Comparison of ENCODE assay signal across 8 mouse cellular contexts in the genomic region with DNA sequence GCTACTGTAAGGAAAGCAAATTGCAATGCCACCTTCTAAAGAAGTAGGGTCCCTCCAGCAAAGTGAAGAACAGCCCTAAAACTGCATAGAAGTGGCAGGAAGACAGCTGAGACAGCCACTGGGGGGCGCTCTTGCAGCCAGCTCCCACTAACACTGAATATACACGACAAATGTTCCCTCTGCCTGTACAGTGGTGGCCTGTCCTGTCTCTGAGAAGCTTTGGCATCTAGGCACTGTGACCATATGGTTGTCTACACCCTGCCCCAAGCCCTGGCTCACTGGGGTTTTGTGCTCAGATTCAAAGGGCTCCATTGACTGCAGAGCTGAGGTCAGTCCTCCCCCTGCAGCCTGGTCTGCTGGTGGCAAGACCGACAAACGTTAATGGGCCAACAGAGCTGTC. TPM values are rescaled to one million over a fixed set of nuclear protein-coding genes. Genes with fewer than 3 reads are reported as not detected.
DNase-seq lines count a peak whose midpoint lies in the region; ATAC-seq lines count a peak whose summit lies in the region.

No protein-coding gene starts in this region.

- no peaks in the 10 kb centered on the region for H3K9me3 ChIP-seq in midbrain, embryonic 11.5 days (ENCODE audit: control insufficient read depth, low read length)
- no peaks in the 10 kb centered on the region for H3K9me3 ChIP-seq in midbrain, embryonic 15.5 days
- no peaks in the 10 kb centered on the region for H3K9me3 ChIP-seq in liver, embryonic 16.5 days (replicated peaks; ENCODE audit: control insufficient read depth, low read length)
- no peaks in the 10 kb centered on the region for H3K9me3 ChIP-seq in forebrain, embryonic 16.5 days (ENCODE audit: control insufficient read depth, low read length)

- 25% methylated on average over 4 of the region's 4 CpGs for WGBS in midbrain, embryonic 11.5 days
- WGBS in midbrain, embryonic 15.5 days: 19% methylated on average over 4 of the region's 4 CpGs
- 9% methylated on average over 4 of the region's 4 CpGs for WGBS in liver, embryonic 16.5 days (ENCODE audit: insufficient replicate concordance)
- WGBS in forebrain, embryonic 16.5 days: 13% methylated on average over 4 of the region's 4 CpGs

- H3K27ac ChIP-seq in midbrain, embryonic 11.5 days (ENCODE audit: low read depth, low read length): no peak overlapping the region
- no peak overlapping the region for H3K27ac ChIP-seq in midbrain, embryonic 15.5 days
- peak overlapping the region; percentile 98 for H3K27ac ChIP-seq in liver, embryonic 16.5 days (ENCODE audit: low read length)
- no peak overlapping the region for H3K27ac ChIP-seq in forebrain, embryonic 16.5 days (ENCODE audit: low read length)

- no peak for ATAC-seq in midbrain, embryonic 11.5 days (ENCODE audit: low FRiP score)
- ATAC-seq in midbrain, embryonic 15.5 days (replicated peaks): no peak
- ATAC-seq in liver, embryonic 16.5 days (ENCODE audit: low read depth): no peak
- no peak for ATAC-seq in forebrain, embryonic 16.5 days

- H3K36me3 ChIP-seq in midbrain, embryonic 11.5 days (ENCODE audit: control insufficient read depth, insufficient read depth, low read length): 0 out of 2 replicates have a peak, but pooled peaks cover 5% of the 10 kb centered on the region
- 0 out of 2 replicates have a peak, but pooled peaks cover 4% of the 10 kb centered on the region for H3K36me3 ChIP-seq in midbrain, embryonic 15.5 days (replicated peaks)
- no peaks in the 10 kb centered on the region for H3K36me3 ChIP-seq in liver, embryonic 16.5 days (ENCODE audit: control insufficient read depth, insufficient read depth)
- H3K36me3 ChIP-seq in forebrain, embryonic 16.5 days (ENCODE audit: control insufficient read depth, insufficient read depth): 0 out of 2 replicates have a peak, but pooled peaks cover 3% of the 10 kb centered on the region

- peak; percentile 93 for DNase-seq in midbrain, embryonic 11.5 days (ENCODE audit: low spot score, missing footprints)
- DNase-seq in c-Kit-positive CD71-negative TER-119-negative erythroid progenitor cells, embryonic 14.5 days (ENCODE audit: low read depth): peak; percentile 64
- peak; percentile 25 to 43 for DNase-seq in frontal cortex, postnatal 14 days (ENCODE audit: low spot score in 2 of 2)
- DNase-seq in layer of hippocampus, adult 11-12 months (ENCODE audit: low spot score): peak; percentile 81
- peak; percentile 35 to 38 for DNase-seq in right cerebral cortex, postnatal 36 days (ENCODE audit: low spot score in 2 of 2)

- no peak overlapping the region for H3K4me2 ChIP-seq in midbrain, embryonic 11.5 days
- no peak overlapping the region for H3K4me2 ChIP-seq in midbrain, embryonic 15.5 days
- peak overlapping the region; percentile 67; the same call in 1 of the 2 replicates for H3K4me2 ChIP-seq in liver, embryonic 16.5 days (ENCODE audit: low read depth, low read length)
- H3K4me2 ChIP-seq in forebrain, embryonic 16.5 days (ENCODE audit: low read length): no peak overlapping the region

- H3K9ac ChIP-seq in midbrain, embryonic 11.5 days (ENCODE audit: low read length): no peak overlapping the region
- H3K9ac ChIP-seq in midbrain, embryonic 15.5 days: no peak overlapping the region
- peak overlapping the region; percentile 82; the same call in 1 of the 2 replicates for H3K9ac ChIP-seq in liver, embryonic 16.5 days (ENCODE audit: low read depth, low read length)
- no peak overlapping the region for H3K9ac ChIP-seq in forebrain, embryonic 16.5 days (replicated peaks; ENCODE audit: low read depth, low read length)

- H3K4me1 ChIP-seq in midbrain, embryonic 11.5 days (ENCODE audit: control insufficient read depth, insufficient read depth, low read length): peaks cover 15% of the 10 kb centered on the region
- H3K4me1 ChIP-seq in midbrain, embryonic 15.5 days: 0 out of 2 replicates have a peak, but pooled peaks cover 3% of the 10 kb centered on the region
- peaks cover 53% of the 10 kb centered on the region for H3K4me1 ChIP-seq in liver, embryonic 16.5 days (ENCODE audit: control insufficient read depth, low read depth, low read length)
- no peaks in the 10 kb centered on the region for H3K4me1 ChIP-seq in forebrain, embryonic 16.5 days (replicated peaks; ENCODE audit: control insufficient read depth, insufficient read depth, low read length)

- H3K4me3 ChIP-seq in midbrain, embryonic 11.5 days (ENCODE audit: low read depth, low read length): no peak overlapping the region
- H3K4me3 ChIP-seq in midbrain, embryonic 15.5 days: no peak overlapping the region
- H3K4me3 ChIP-seq in liver, embryonic 16.5 days (ENCODE audit: low read depth, low read length): no peak overlapping the region
- no peak overlapping the region for H3K4me3 ChIP-seq in forebrain, embryonic 16.5 days (replicated peaks; ENCODE audit: low read length)

- no peaks in the 10 kb centered on the region for H3K27me3 ChIP-seq in midbrain, embryonic 11.5 days (ENCODE audit: control insufficient read depth, insufficient read depth, low read length)
- no peaks in the 10 kb centered on the region for H3K27me3 ChIP-seq in midbrain, embryonic 15.5 days (replicated peaks)
- H3K27me3 ChIP-seq in liver, embryonic 16.5 days (ENCODE audit: control insufficient read depth, insufficient read depth, low read depth, low read length): no peaks in the 10 kb centered on the region
- H3K27me3 ChIP-seq in forebrain, embryonic 16.5 days (replicated peaks; ENCODE audit: control insufficient read depth, insufficient read depth, low read length): no peaks in the 10 kb centered on the region

RNA-seq across cellular contexts. Expression of a gene that starts 0.9 kb away (rescaled TPM):
- 0.27 and 0.59 TPM in 2 replicates for polyA plus RNA-seq in midbrain, embryonic 11.5 days (2014; fragmentation: Nextera tagmentation; extraction: Ambion mirVana)
- polyA plus RNA-seq in midbrain, embryonic 15.5 days (2015; fragmentation: Nextera tagmentation; extraction: Ambion mirVana): 1.2 and 1.4 TPM in 2 replicates
- polyA plus RNA-seq in liver, embryonic 16.5 days (2015; fragmentation: Nextera tagmentation; extraction: Ambion mirVana): 29.5 and 30.1 TPM in 2 replicates
- polyA plus RNA-seq in forebrain, embryonic 16.5 days (2015; fragmentation: Nextera tagmentation; extraction: Ambion mirVana): 1.2 and 1.8 TPM in 2 replicates

RNA-seq across cellular contexts. Expression of a gene that starts 12.9 kb away (rescaled TPM):
- polyA plus RNA-seq in midbrain, embryonic 11.5 days (2014; fragmentation: Nextera tagmentation; extraction: Ambion mirVana): 0.46 TPM in 1 of 2 replicates, not detected in the other
- 1.0 and 1.1 TPM in 2 replicates for polyA plus RNA-seq in midbrain, embryonic 15.5 days (2015; fragmentation: Nextera tagmentation; extraction: Ambion mirVana)
- 2.7 and 3.1 TPM in 2 replicates for polyA plus RNA-seq in liver, embryonic 16.5 days (2015; fragmentation: Nextera tagmentation; extraction: Ambion mirVana)
- polyA plus RNA-seq in forebrain, embryonic 16.5 days (2015; fragmentation: Nextera tagmentation; extraction: Ambion mirVana): 0.93 and 0.95 TPM in 2 replicates

RNA-seq across cellular contexts. Expression of a gene that starts 34.2 kb away (rescaled TPM):
- 58.3 and 61.5 TPM in 2 replicates for polyA plus RNA-seq in midbrain, embryonic 11.5 days (2014; fragmentation: Nextera tagmentation; extraction: Ambion mirVana)
- 52.1 and 53.1 TPM in 2 replicates for polyA plus RNA-seq in midbrain, embryonic 15.5 days (2015; fragmentation: Nextera tagmentation; extraction: Ambion mirVana)
- 13.6 and 16.2 TPM in 2 replicates for polyA plus RNA-seq in liver, embryonic 16.5 days (2015; fragmentation: Nextera tagmentation; extraction: Ambion mirVana)
- polyA plus RNA-seq in forebrain, embryonic 16.5 days (2015; fragmentation: Nextera tagmentation; extraction: Ambion mirVana): 56.2 and 60.7 TPM in 2 replicates

RNA-seq across cellular contexts. Expression of a gene that starts 34.4 kb away (rescaled TPM):
- 16.1 and 18.4 TPM in 2 replicates for polyA plus RNA-seq in midbrain, embryonic 11.5 days (2014; fragmentation: Nextera tagmentation; extraction: Ambion mirVana)
- 22.4 and 25.7 TPM in 2 replicates for polyA plus RNA-seq in midbrain, embryonic 15.5 days (2015; fragmentation: Nextera tagmentation; extraction: Ambion mirVana)
- 7.9 and 8.9 TPM in 2 replicates for polyA plus RNA-seq in liver, embryonic 16.5 days (2015; fragmentation: Nextera tagmentation; extraction: Ambion mirVana)
- polyA plus RNA-seq in forebrain, embryonic 16.5 days (2015; fragmentation: Nextera tagmentation; extraction: Ambion mirVana): 25.6 and 26.0 TPM in 2 replicates

RNA-seq across cellular contexts. Expression of a gene that starts 40.7 kb away (rescaled TPM):
- polyA plus RNA-seq in midbrain, embryonic 11.5 days (2014; fragmentation: Nextera tagmentation; extraction: Ambion mirVana): not detected in 2 replicates
- polyA plus RNA-seq in midbrain, embryonic 15.5 days (2015; fragmentation: Nextera tagmentation; extraction: Ambion mirVana): 0.03 and 0.10 TPM in 2 replicates
- 0.34 and 1.5 TPM in 2 replicates for polyA plus RNA-seq in liver, embryonic 16.5 days (2015; fragmentation: Nextera tagmentation; extraction: Ambion mirVana)
- 0.18 TPM in 1 of 2 replicates, not detected in the other for polyA plus RNA-seq in forebrain, embryonic 16.5 days (2015; fragmentation: Nextera tagmentation; extraction: Ambion mirVana)

Comparison
In these comparisons a context has a peak if more than half of its experiments do, and no peak if none do; other contexts are left out.
1. DNase-seq: peak in every context shown above with its lines; median percentile 93 in midbrain, embryonic 11.5 days; 81 in layer of hippocampus, adult 11-12 months; 64 in c-Kit-positive CD71-negative TER-119-negative erythroid progenitor cells, embryonic 14.5 days; 36 in right cerebral cortex, postnatal 36 days; 34 in frontal cortex, postnatal 14 days.
2. RNA of a gene that starts 0.9 kb away (polyA plus RNA-seq): 29.5 to 30.1 TPM in liver, embryonic 16.5 days; 1.2 to 1.4 TPM in midbrain, embryonic 15.5 days, 1.2 to 1.8 TPM in forebrain, embryonic 16.5 days and 0.27 to 0.59 TPM in midbrain, embryonic 11.5 days; every median in the first group is over 10 times any median in the second.